Mouse (Mus musculus) adipose tissue, adult 10 weeks (tissue): ENCODE data around the gene Ldlr. TPM values are rescaled to one million over a fixed set of nuclear protein-coding genes. Genes with fewer than 3 reads are reported as not detected.

Experiments used
- polyA plus RNA-seq: library from polyadenylated mRNA; stranded (reverse); fragments of 350-450 nt; fragmentation: Illumina TruSeq; extraction: RNeasy Lipid Tissue Mini Kit (QIAGEN cat#74804); gene quantifications from one replicate; pipeline ENCODE4 v1.2.3, GENCODE M21; 2014; ENCODE audit warnings: low read depth, low replicate concordance

The Ldlr gene
- polyA plus RNA-seq = 20.8 TPM

DNA sequence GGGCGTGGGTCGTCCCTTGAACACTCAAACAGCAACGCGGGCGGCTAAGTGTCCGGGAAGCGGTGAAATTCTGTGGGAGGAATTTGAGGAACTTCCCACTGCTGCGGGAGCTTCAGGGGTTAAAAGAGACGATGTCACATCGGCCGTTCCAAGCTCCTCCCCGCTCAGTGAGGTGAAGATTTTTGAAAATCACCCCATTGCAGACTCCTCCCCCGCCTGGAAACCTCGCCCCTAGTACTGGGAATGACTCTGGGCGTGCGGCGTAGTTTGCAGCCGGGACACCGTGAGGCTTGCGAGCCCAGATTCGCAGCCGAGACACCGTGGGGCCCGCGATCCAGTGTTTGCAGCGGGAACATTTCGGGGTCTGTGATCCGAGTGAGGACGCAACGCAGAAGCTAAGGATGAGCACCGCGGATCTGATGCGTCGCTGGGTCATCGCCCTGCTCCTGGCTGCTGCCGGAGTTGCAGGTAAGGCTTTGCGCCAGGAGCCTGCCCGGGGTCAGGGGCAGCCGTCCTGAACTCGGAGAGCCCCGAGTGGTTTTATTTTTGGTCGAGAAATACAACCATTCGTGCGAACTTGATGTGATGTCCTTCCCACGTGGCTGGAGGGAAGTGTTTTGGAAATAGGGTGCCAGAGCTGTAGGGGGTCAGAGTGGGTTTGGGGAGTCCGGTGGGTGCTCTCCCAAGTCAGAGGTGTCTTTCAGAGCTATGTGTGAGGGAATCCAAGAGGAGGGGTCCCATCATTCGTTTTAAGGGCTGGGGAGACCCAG, at the start of gene Ldlr:
Ldlr (plus strand) TSS at position 107 of the 770 bp plus-strand sequence.

GRCm38 (mm10) chr9:21760155-21761088, 37.1 kb downstream of the Ldlr start, which contains the start of gene Spc24:
Gene Spc24 (minus strand): TSS chr9:21760303.

GRCm38 (mm10) chr9:21798345-21799009, 75.2 kb downstream of the Ldlr start, which contains the start of gene Kank2:
Gene Kank2 (minus strand): TSS chr9:21798744.

Other genes with a start within 250 kb of the Ldlr start
- 25.3 TPM for gene Tmed1, start 213.2 kb upstream of the Ldlr start, polyA plus RNA-seq
- gene AB124611, start 197.3 kb upstream of the Ldlr start, polyA plus RNA-seq = 5.3 TPM
- gene Carm1, start 176.6 kb upstream of the Ldlr start, polyA plus RNA-seq = 34.6 TPM
- 34.9 TPM for gene Timm29, start 130.8 kb upstream of the Ldlr start, polyA plus RNA-seq
- 67.9 TPM for gene Yipf2, start 130.7 kb upstream of the Ldlr start, polyA plus RNA-seq
- 40.6 TPM for gene Smarca4, start 107.3 kb upstream of the Ldlr start, polyA plus RNA-seq
- 2.0 TPM for gene Spc24, start 36.8 kb downstream of the Ldlr start, polyA plus RNA-seq
- gene Kank2, start 75.3 kb downstream of the Ldlr start, polyA plus RNA-seq = 19.9 TPM
- gene Angptl8, start 112.0 kb downstream of the Ldlr start, polyA plus RNA-seq = 3.0 TPM
- gene Dock6, start 129.2 kb downstream of the Ldlr start, polyA plus RNA-seq = 30.9 TPM
- 36.3 TPM for gene Rab3d, start 194.7 kb downstream of the Ldlr start, polyA plus RNA-seq
- gene Ccdc159, start 204.0 kb downstream of the Ldlr start, polyA plus RNA-seq = 8.7 TPM
- 141 TPM for gene Tmem205, start 204.1 kb downstream of the Ldlr start, polyA plus RNA-seq
- 7.7 TPM for gene Plppr2, start 213.6 kb downstream of the Ldlr start, polyA plus RNA-seq
- gene Swsap1, start 232.3 kb downstream of the Ldlr start, polyA plus RNA-seq = 15.6 TPM
- 4.1 TPM for gene Epor, start 240.0 kb downstream of the Ldlr start, polyA plus RNA-seq